Mouse (Mus musculus) hematopoietic multipotent progenitor cell, adult 10-12 weeks (in vitro differentiated cells): Measurements from ENCODE around the gene C2cd4c. TPM values are rescaled to one million over a fixed set of nuclear protein-coding genes. Genes with fewer than 3 reads are reported as not detected.

ENCODE experiments used
- polyA plus RNA-seq: library from polyadenylated mRNA; stranded (reverse); fragments of >175 nt; gene quantifications from 2 replicates; pipeline ENCODE4 v1.2.3, GENCODE M21; 2012; ENCODE audit warnings: low replicate concordance

Gene C2cd4c
- polyA plus RNA-seq = 0.04 TPM in 1 of 2 replicates, not detected in the other

DNA sequence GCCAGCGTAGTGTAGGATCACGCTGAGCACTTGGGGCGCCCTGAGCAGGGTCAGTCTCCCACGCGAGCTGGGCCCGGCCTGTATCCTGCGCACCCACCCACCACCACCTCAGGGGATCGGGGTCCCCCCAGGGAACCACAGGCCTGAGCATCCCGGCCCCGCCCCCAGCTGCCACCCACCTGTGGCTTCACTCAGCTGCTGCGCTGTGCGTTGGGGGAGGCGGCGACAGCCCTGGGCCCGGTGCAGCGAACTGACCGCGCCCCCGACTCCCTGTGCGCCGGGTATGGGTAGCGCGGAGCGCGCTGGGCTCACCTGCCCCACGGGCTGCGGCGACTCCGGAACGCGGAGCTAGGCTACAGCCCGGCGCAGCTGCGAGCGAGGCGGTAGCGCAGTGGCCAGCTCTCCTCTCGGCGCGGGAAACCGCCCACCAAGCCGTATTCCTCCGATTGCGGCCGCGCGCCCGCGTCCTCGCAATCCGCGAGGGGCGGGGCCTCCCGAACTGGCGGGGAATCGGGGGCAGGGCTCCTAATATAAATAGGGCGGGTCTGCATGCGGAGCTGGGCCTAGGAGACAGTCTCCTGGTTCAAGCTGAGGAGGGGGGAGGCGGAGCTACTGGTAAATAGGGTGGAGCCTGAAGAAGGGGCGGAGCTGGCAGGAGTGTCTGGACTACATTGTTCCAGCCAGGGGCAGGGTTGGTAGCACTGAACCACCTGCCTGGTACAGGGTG, at the start of gene C2cd4c:
C2cd4c (minus strand) TSS at position 448 of the 727 bp plus-strand sequence.

DNA sequence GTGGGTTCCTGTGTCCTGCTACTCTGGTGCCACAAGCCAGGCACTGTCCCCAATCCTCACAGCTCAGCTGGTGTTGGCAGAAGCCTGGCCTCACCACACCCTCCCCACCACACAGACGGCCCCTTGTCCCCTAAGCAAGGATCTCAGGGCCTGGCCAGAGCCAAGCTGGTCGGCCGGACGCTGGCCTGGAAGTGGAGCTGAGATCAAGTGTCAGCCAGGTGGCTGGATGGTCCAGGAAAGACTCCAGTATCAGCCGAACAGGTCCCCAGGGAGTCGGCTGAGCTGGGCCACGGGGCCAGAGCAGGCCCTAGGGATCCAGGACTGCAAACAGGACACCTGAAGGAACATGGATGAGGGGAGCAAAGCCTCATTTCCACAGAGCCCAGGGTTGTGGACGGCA, 31.9 kb upstream of the C2cd4c start, which contains the start of gene Odf3l2:
Odf3l2 (minus strand) TSS at position 28 of the 400 bp plus-strand sequence.

DNA sequence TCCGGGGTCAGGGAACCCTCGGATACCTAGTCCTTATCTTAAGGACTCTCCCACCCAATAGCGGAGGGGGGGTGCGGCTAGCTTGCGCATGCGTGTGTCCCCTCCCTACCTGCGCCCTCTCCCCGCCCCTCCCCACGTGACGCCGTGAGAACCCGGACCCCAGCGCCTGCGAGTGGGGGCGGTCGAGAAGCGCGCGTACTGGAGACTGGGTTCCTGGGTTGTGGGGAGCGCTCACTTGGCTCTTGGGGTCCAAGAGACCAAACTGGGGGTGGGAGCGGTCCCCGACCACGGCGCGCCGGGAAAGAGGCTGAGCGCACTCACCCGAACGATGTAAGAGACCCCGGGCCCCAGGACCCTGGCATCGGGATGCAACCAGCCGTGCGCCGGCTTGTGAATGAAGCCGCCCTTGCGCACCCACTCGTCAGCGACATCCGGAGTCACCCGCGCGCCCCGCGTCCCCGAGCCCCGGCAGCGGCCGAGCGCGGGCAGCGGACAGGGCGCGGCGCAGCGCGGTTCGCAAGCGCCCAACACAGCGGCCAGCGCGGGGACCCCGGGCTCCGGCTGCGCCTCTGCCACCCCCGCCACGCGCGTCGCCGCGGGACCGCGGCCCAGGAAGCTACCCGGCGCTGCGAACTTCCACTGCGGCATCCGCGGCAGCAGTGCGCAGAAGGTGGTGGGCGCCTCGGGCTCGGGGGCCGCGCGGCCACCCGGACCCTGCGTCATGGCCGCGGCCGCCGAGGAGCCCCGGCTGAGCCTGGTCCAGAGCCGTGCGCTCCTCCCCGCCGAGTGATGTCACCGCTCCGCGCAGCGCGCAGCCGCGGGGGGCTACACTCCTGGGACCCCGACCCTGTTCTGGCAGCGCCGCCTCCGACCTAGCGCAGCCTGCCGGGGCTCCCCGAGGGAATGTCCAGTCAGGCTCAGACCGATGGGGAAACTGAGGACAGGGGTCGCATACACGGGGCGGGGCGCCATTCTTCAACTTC, 23.6 kb upstream of the C2cd4c start, which contains the start of gene Shc2:
Shc2 (minus strand) TSS at position 791 of the 983 bp plus-strand sequence.

DNA sequence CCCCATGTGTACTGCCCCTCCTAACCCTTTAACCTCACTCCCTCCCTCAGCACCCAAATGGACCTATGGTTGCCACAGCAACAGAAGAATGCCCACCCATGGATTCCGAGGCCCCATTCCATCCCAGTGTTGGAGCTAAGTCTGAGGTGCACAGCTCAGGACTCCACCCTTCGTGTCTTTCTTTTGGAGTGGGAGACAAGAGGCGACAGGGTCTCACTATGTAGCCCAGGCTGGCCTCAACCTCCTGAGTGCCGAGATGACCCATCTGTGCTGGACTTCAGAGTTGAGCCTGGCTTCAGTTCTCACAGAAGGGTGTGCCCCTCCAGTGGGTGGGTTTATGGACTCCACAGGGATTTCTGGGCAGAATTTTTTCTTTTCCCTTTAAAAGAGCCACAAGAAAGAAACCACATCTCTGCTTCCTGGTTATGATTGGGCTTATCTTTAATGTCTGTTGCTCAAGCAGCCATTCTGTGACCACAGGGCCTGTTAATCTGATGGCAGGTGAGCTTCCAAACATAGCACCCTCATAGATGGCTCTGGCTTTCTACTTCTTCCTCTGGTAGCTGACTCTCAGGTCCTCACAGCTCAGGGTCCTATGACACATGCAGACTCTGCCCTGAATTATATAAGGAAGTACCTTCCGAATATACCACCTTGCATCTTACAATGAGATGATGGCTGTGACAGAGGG, 26.6 kb downstream of the C2cd4c start, which contains the start of gene Theg:
Theg (minus strand) TSS at position 271 of the 691 bp plus-strand sequence.

Other genes with a start within 250 kb of the C2cd4c start
- gene Vmn2r83, start 145.3 kb downstream of the C2cd4c start, polyA plus RNA-seq = not detected in 2 replicates
- 6.8 and 7.6 TPM in 2 replicates for gene Plpp2, start 80.2 kb downstream of the C2cd4c start, polyA plus RNA-seq
- gene Mier2, start 58.8 kb downstream of the C2cd4c start, polyA plus RNA-seq = 73.5 and 136 TPM in 2 replicates
- 1.3 TPM in 1 of 2 replicates, not detected in the other for gene Theg, start 26.7 kb downstream of the C2cd4c start, polyA plus RNA-seq
- gene Shc2, start 23.9 kb upstream of the C2cd4c start, polyA plus RNA-seq = 0.10 TPM in 1 of 2 replicates, not detected in the other
- gene Odf3l2, start 31.7 kb upstream of the C2cd4c start, polyA plus RNA-seq = not detected in 2 replicates
- 0.47 and 1.1 TPM in 2 replicates for gene Madcam1, start 50.5 kb upstream of the C2cd4c start, polyA plus RNA-seq
- 102 and 157 TPM in 2 replicates for gene Tpgs1, start 55.3 kb upstream of the C2cd4c start, polyA plus RNA-seq
- 189 and 251 TPM in 2 replicates for gene Cdc34, start 68.2 kb upstream of the C2cd4c start, polyA plus RNA-seq
- 2.7 and 3.9 TPM in 2 replicates for gene Gzmm, start 75.0 kb upstream of the C2cd4c start, polyA plus RNA-seq
- 581 and 590 TPM in 2 replicates for gene Bsg, start 90.5 kb upstream of the C2cd4c start, polyA plus RNA-seq
- 0.37 and 1.3 TPM in 2 replicates for gene Hcn2, start 102.6 kb upstream of the C2cd4c start, polyA plus RNA-seq
- 36.7 and 50.9 TPM in 2 replicates for gene Polrmt, start 132.6 kb upstream of the C2cd4c start, polyA plus RNA-seq
- not detected in 2 replicates for gene Fgf22, start 141.1 kb upstream of the C2cd4c start, polyA plus RNA-seq
- 177 and 359 TPM in 2 replicates for gene Rnf126, start 152.9 kb upstream of the C2cd4c start, polyA plus RNA-seq
- 4.2 and 4.3 TPM in 2 replicates for gene Fstl3, start 163.2 kb upstream of the C2cd4c start, polyA plus RNA-seq
- 0.31 and 0.33 TPM in 2 replicates for gene Prss57, start 176.9 kb upstream of the C2cd4c start, polyA plus RNA-seq
- gene Palm, start 179.5 kb upstream of the C2cd4c start, polyA plus RNA-seq = 23.6 and 106 TPM in 2 replicates
- 0.25 and 0.27 TPM in 2 replicates for gene Misp, start 207.0 kb upstream of the C2cd4c start, polyA plus RNA-seq
- gene Ptbp1, start 240.4 kb upstream of the C2cd4c start, polyA plus RNA-seq = 339 and 505 TPM in 2 replicates